ENCODE assay signal across 12 mouse cellular contexts in the genomic region with DNA sequence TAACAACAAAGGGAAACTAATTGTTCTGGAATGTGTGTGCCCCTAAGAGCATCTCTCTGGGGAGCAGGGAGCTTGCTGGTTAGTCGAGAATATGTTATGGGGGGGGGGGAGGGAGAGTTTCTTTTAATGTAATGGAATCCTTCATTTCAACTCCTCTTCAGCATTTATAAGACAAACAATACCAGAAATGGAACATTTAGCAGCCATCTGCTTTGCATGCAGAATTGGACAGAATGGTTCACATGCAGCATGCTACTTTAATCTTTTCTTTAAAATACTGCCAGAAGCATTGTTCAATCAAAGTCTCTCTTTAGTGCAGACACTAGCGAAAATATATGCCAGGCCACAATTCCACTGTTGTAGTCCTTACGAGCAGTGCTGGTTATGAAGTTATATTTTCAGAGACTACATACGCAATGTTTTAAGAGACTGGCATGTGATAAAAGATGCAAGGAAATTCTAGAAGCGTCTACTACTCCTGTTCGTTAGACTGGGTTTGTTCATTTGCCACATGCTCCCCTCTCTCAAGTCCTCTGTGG.
"Had no signal": no experiment of that assay in that cellular context is flagged by ENCODE, and none has a peak within 500 bp of the region (broad histone marks: within the 10 kb centered on the region; RNA-seq: fewer than 3 reads in every experiment).

No protein-coding gene starts in this region.

- H3K36me3 ChIP-seq: kidney, embryonic 15.5 days; limb, embryonic 12.5 days had no signal

- H3K9me3 ChIP-seq: kidney, embryonic 15.5 days; limb, embryonic 12.5 days had no signal

- H3K4me2 ChIP-seq: kidney, embryonic 15.5 days; limb, embryonic 12.5 days; midbrain, embryonic 11.5 days had no signal

- DNase-seq: kidney, postnatal 25 days; layer of hippocampus, adult 9-11 months; liver; lung, adult 18-20 months; lung, postnatal 36 days; right cerebral cortex, adult 18-20 months; right cerebral cortex, postnatal 25 days; thymus, postnatal 4 days had no signal

- H3K27me3 ChIP-seq: kidney, embryonic 15.5 days; limb, embryonic 12.5 days had no signal

- H3K9ac ChIP-seq: kidney, embryonic 15.5 days; limb, embryonic 12.5 days; liver, embryonic 14.5 days had no signal

- H3K4me3 ChIP-seq: kidney, embryonic 15.5 days; limb, embryonic 12.5 days had no signal

- H3K27ac ChIP-seq: kidney, embryonic 15.5 days; limb, embryonic 12.5 days; liver, embryonic 14.5 days had no signal
